Mouse (Mus musculus): ENCODE data around the gene Tex10. TPM values are rescaled to one million over a fixed set of nuclear protein-coding genes. Genes with fewer than 3 reads are reported as not detected.

Gene Tex10
- polyA plus RNA-seq, 1 experiment: 140 TPM

- Histone ChIP-seq H3K27me3 (ENCODE audit: control insufficient read depth, insufficient read depth, low read length, poor library complexity, severe bottlenecking) (no peaks in the 10 kb centered on the region), H3K4me3 (ENCODE audit: low read depth, low read length) (peak overlapping the region; percentile 14; the same call in 1 of the 2 replicates), H3K9me3 (replicated peaks; ENCODE audit: control insufficient read depth, insufficient read depth, low read length, poor library complexity, severe bottlenecking) (no peaks in the 10 kb centered on the region), H3K36me3 (ENCODE audit: control insufficient read depth, insufficient read depth, low read length, poor library complexity, severe bottlenecking) (peaks cover 14% of the 10 kb centered on the region), H3K27ac (ENCODE audit: insufficient read depth, low read length) (no peak overlapping the region), H3K4me1 (ENCODE audit: control insufficient read depth, insufficient read depth, low read length) (no peaks in the 10 kb centered on the region), H3K9ac (ENCODE audit: low read depth, poor library complexity, severe bottlenecking) (no peak overlapping the region)
- no peak for TF ChIP-seq POLR2A (IDR thresholded peaks at IDR 0.05; ENCODE audit: insufficient read depth, low read length)
- TF ChIP-seq EP300 (IDR thresholded peaks at IDR 0.05; ENCODE audit: insufficient read depth, low read depth, low read length): no peak
- TF ChIP-seq CTCF (IDR thresholded peaks at IDR 0.05; ENCODE audit: low read depth, low read length): no peak
These were observed 372 bp upstream of the Tex10 start for GRCm38 (mm10) chr4:48473651-48474011.

DNA sequence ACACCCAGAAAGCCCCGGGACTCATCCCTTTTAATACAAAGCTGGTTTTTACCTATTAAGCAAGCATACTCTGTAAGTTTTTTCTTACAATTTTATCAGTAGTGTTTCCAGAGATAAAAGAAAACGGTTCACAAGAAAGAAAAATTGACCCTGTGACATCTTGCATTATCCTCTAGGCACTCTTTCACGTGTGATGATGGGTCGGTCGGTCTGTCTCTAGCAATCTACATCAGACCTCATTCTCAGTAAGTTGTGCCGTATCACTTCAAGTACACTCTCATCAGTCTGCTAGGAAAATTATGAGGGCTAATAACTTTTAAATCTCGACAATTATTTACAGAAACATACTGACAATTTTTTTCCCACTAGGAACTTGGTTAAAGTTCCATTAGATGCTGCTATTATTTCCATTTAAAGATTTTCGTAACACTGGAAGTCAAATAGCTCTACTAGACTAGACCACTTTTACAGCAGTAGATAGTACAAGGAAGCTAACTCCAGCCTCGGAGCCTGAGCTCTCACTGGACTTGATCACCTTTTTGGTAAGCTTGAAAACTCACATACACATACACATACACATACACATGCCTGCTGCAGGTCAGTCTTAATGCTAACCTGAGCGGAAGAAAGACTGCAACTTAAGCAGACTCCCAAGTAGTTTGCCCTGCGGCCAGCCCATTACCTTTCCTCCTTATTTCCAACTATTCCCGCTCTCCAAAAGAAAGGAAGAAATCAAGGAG is 1.0 kb downstream of the Tex10 start:
- TF ChIP-seq POLR2A (IDR thresholded peaks at IDR 0.05; ENCODE audit: insufficient read depth, low read length) (no peak), CTCF (IDR thresholded peaks at IDR 0.05; ENCODE audit: low read depth, low read length) (no peak), EP300 (IDR thresholded peaks at IDR 0.05; ENCODE audit: insufficient read depth, low read depth, low read length) (no peak)
- Histone ChIP-seq H3K27ac (ENCODE audit: insufficient read depth, low read length) (no peak overlapping the region), H3K9me3 (replicated peaks; ENCODE audit: control insufficient read depth, insufficient read depth, low read length, poor library complexity, severe bottlenecking) (no peaks in the 10 kb centered on the region), H3K9ac (ENCODE audit: low read depth, poor library complexity, severe bottlenecking) (peak overlapping the region; percentile 97), H3K4me1 (ENCODE audit: control insufficient read depth, insufficient read depth, low read length) (no peaks in the 10 kb centered on the region), H3K36me3 (ENCODE audit: control insufficient read depth, insufficient read depth, low read length, poor library complexity, severe bottlenecking) (peaks cover 26% of the 10 kb centered on the region), H3K27me3 (ENCODE audit: control insufficient read depth, insufficient read depth, low read length, poor library complexity, severe bottlenecking) (no peaks in the 10 kb centered on the region), H3K4me3 (ENCODE audit: low read depth, low read length) (peak overlapping the region; percentile 88)

- Histone ChIP-seq H3K9me3 (replicated peaks; ENCODE audit: control insufficient read depth, insufficient read depth, low read length, poor library complexity, severe bottlenecking) (no peaks in the 10 kb centered on the region), H3K4me1 (ENCODE audit: control insufficient read depth, insufficient read depth, low read length) (no peaks in the 10 kb centered on the region), H3K27me3 (ENCODE audit: control insufficient read depth, insufficient read depth, low read length, poor library complexity, severe bottlenecking) (no peaks in the 10 kb centered on the region), H3K27ac (ENCODE audit: insufficient read depth, low read length) (no peak overlapping the region; the same call in 1 of the 2 replicates), H3K36me3 (ENCODE audit: control insufficient read depth, insufficient read depth, low read length, poor library complexity, severe bottlenecking) (peaks cover 32% of the 10 kb centered on the region), H3K4me3 (ENCODE audit: low read depth, low read length) (peak overlapping the region; percentile 23), H3K9ac (ENCODE audit: low read depth, poor library complexity, severe bottlenecking) (peak overlapping the region; percentile 97)
- no peak for TF ChIP-seq POLR2A (IDR thresholded peaks at IDR 0.05; ENCODE audit: insufficient read depth, low read length)
- no peak for TF ChIP-seq EP300 (IDR thresholded peaks at IDR 0.05; ENCODE audit: insufficient read depth, low read depth, low read length)
- no peak for TF ChIP-seq CTCF (IDR thresholded peaks at IDR 0.05; ENCODE audit: low read depth, low read length)
These were observed 2.3 kb downstream of the Tex10 start for GRCm38 (mm10) chr4:48470977-48471376.

DNA sequence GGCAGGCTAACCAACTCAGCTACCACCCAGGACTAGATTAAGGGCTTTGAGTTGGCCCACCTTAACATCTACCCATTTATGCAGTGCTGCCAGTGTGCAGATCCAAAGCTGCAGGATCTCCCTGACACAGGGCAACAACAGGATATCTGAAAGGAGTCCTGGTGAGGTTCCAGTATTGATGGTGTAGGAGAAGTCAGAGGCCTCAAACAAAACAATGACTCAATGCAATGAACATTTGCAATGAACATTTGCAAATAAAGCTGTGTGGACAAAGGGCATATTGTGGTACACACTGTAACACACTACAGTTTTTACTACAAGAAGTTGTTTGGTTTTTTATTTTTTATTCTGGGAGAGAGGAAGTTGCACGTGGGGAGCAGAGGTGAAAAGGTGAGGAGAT is 12.2 kb downstream of the Tex10 start:
- Histone ChIP-seq H3K36me3 (ENCODE audit: control insufficient read depth, insufficient read depth, low read length, poor library complexity, severe bottlenecking) (peaks cover 54% of the 10 kb centered on the region), H3K4me3 (ENCODE audit: low read depth, low read length) (no peak overlapping the region), H3K9me3 (replicated peaks; ENCODE audit: control insufficient read depth, insufficient read depth, low read length, poor library complexity, severe bottlenecking) (no peaks in the 10 kb centered on the region), H3K27me3 (ENCODE audit: control insufficient read depth, insufficient read depth, low read length, poor library complexity, severe bottlenecking) (no peaks in the 10 kb centered on the region), H3K27ac (ENCODE audit: insufficient read depth, low read length) (no peak overlapping the region), H3K4me1 (ENCODE audit: control insufficient read depth, insufficient read depth, low read length) (no peaks in the 10 kb centered on the region), H3K9ac (ENCODE audit: low read depth, poor library complexity, severe bottlenecking) (no peak overlapping the region)
- no peak for TF ChIP-seq POLR2A (IDR thresholded peaks at IDR 0.05; ENCODE audit: insufficient read depth, low read length)
- no peak for TF ChIP-seq EP300 (IDR thresholded peaks at IDR 0.05; ENCODE audit: insufficient read depth, low read depth, low read length)
- TF ChIP-seq CTCF (IDR thresholded peaks at IDR 0.05; ENCODE audit: low read depth, low read length): no peak

GRCm38 (mm10) chr4:48458436-48458835 is 14.8 kb downstream of the Tex10 start:
- Histone ChIP-seq H3K36me3 (ENCODE audit: control insufficient read depth, insufficient read depth, low read length, poor library complexity, severe bottlenecking) (peaks cover 71% of the 10 kb centered on the region), H3K27me3 (ENCODE audit: control insufficient read depth, insufficient read depth, low read length, poor library complexity, severe bottlenecking) (no peaks in the 10 kb centered on the region), H3K4me3 (ENCODE audit: low read depth, low read length) (no peak overlapping the region), H3K27ac (ENCODE audit: insufficient read depth, low read length) (no peak overlapping the region), H3K9me3 (replicated peaks; ENCODE audit: control insufficient read depth, insufficient read depth, low read length, poor library complexity, severe bottlenecking) (no peaks in the 10 kb centered on the region), H3K9ac (ENCODE audit: low read depth, poor library complexity, severe bottlenecking) (no peak overlapping the region), H3K4me1 (ENCODE audit: control insufficient read depth, insufficient read depth, low read length) (no peaks in the 10 kb centered on the region)
- no peak for TF ChIP-seq EP300 (IDR thresholded peaks at IDR 0.05; ENCODE audit: insufficient read depth, low read depth, low read length)
- TF ChIP-seq POLR2A (IDR thresholded peaks at IDR 0.05; ENCODE audit: insufficient read depth, low read length): no peak
- no peak for TF ChIP-seq CTCF (IDR thresholded peaks at IDR 0.05; ENCODE audit: low read depth, low read length)

GRCm38 (mm10) chr4:48454106-48454773 is 19.0 kb downstream of the Tex10 start:
- H3K27me3 ChIP-seq (ENCODE audit: control insufficient read depth, insufficient read depth, low read length, poor library complexity, severe bottlenecking): no peaks in the 10 kb centered on the region
- no peak overlapping the region for H3K27ac ChIP-seq (ENCODE audit: insufficient read depth, low read length)
- peaks cover 66% of the 10 kb centered on the region for H3K36me3 ChIP-seq (ENCODE audit: control insufficient read depth, insufficient read depth, low read length, poor library complexity, severe bottlenecking)
- no peak overlapping the region for H3K4me3 ChIP-seq (ENCODE audit: low read depth, low read length)
- TF ChIP-seq EP300 (IDR thresholded peaks at IDR 0.05; ENCODE audit: insufficient read depth, low read depth, low read length): no peak
- no peak for TF ChIP-seq POLR2A (IDR thresholded peaks at IDR 0.05; ENCODE audit: insufficient read depth, low read length)
- TF ChIP-seq CTCF (IDR thresholded peaks at IDR 0.05; ENCODE audit: low read depth, low read length): no peak
- H3K9me3 ChIP-seq (replicated peaks; ENCODE audit: control insufficient read depth, insufficient read depth, low read length, poor library complexity, severe bottlenecking): no peaks in the 10 kb centered on the region
- H3K9ac ChIP-seq (ENCODE audit: low read depth, poor library complexity, severe bottlenecking): no peak overlapping the region
- H3K4me1 ChIP-seq (ENCODE audit: control insufficient read depth, insufficient read depth, low read length): no peaks in the 10 kb centered on the region
